Mouse (Mus musculus) embryonic fibroblast, embryonic 13.5 days (primary cell): ENCODE data around the gene Synj2. TPM values are rescaled to one million over a fixed set of nuclear protein-coding genes. Genes with fewer than 3 reads are reported as not detected.

Source experiments
- H3K27ac ChIP-seq: 2 replicates; pipeline ENCODE4 v1.5.1; 2012; ENCODE audit warnings: low read length, control low read depth, inconsistent platforms; ENCODE audit not compliant: insufficient read depth
- H3K4me1 ChIP-seq: 2 replicates; pipeline ENCODE4 v1.6.1; 2011; ENCODE audit warnings: low read length; ENCODE audit not compliant: control insufficient read depth, insufficient read depth
- H3K4me3 ChIP-seq: 2 replicates; pipeline ENCODE4 v1.5.1; 2011; ENCODE audit warnings: mild to moderate bottlenecking, control low read depth, low read length; ENCODE audit not compliant: insufficient read depth
- CTCF ChIP-seq: IDR thresholded peaks from 2 replicates; pipeline ENCODE4 v1.5.1; 2011; ENCODE audit warnings: mild to moderate bottlenecking, control low read depth, low read length, moderate library complexity, borderline replicate concordance; ENCODE audit not compliant: insufficient read depth
- POLR2A ChIP-seq: IDR thresholded peaks from 2 replicates; pipeline ENCODE4 v1.6.1; 2011; ENCODE audit warnings: low read depth, mild to moderate bottlenecking, control low read depth, low read length, moderate library complexity
- polyA plus RNA-seq: library from polyadenylated mRNA; stranded (reverse); fragments of >200 nt; gene quantifications from 2 replicates; pipeline ENCODE4 v1.2.4, GENCODE M21; 2011; ENCODE audit warnings: low read depth; ENCODE audit not compliant: missing spikeins, insufficient read length

Gene Synj2
- polyA plus RNA-seq, 1 experiment = 19.9 TPM

DNA sequence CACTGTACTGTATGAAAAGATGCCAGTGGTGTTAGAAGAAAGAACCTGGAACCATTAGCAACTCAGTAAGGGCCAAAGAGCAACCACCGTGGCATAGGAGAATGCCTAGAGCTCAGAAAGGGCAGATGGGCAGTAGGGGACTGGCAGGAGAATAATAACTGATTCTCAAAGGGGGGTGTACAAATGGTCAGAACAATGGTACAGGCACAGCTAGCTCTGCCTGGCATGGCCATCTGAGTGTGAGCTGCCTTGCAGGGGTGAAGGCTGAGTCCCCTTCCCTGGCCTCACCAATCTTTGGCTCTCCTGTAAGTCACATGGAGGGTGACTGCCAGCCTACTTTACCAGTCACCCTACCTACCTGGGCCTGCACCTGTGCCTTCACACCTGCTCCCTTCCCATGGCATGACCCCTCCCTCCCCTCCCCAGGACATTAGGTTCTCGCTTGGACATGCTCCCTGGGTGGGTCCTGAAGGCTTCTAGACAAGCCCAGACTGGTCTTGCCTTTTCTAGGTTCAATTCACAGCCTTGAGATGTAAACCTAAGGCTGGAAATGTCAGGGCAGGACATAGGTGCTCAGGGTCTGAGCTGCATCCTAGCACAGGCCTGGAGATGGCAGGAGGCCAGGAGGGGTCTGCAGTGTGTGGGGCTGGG, 15.4 kb downstream of the Synj2 start:
- TF ChIP-seq POLR2A (no peak), CTCF (no peak)
- Histone ChIP-seq H3K4me3 (no peak overlapping the region), H3K27ac (no peak overlapping the region), H3K4me1 (peaks cover 13% of the 10 kb centered on the region)

DNA sequence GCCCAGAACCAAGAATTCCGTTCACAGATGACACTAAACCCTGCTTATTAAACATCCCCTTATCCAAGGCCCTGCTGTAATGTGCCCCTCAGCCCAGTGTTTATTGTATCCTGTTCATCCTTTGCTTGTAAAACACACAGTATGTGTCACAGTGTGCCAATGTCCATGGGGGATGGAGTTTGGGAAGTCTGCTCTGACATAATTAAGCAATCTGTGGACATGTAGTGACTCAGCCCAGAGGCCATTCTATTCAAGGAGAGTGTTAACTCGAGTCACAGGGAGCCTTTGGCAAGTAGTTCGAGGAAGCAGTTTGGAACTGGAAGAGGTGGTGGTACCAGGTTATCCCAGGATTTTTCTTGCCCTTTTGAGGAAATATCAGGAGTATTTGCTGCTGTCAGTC, 16.0 kb downstream of the Synj2 start:
- Histone ChIP-seq H3K27ac (peak overlapping the region; percentile 58), H3K4me3 (no peak overlapping the region), H3K4me1 (peaks cover 13% of the 10 kb centered on the region)
- TF ChIP-seq CTCF (no peak), POLR2A (no peak)

DNA sequence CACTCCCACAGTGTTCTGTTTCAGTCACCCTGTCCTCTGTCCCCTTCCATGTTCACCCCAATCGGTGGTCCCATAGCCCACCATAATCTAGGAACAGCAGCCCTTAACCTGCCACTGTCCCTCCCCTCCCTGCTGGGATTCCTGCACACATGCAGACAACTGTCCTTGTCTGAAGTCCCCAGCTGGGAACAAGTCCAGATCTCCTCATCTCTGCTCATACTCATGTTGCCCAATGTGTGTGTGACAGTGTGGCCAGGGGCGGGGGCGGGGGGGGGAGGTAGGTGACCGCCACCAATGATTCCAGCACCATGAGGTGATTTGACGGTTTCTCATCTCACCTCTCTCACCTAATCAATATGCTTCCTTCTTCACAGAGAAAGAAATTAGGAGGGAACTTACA, 17.1 kb downstream of the Synj2 start:
- Histone ChIP-seq H3K27ac (no peak overlapping the region), H3K4me1 (peaks cover 13% of the 10 kb centered on the region)
- TF ChIP-seq POLR2A (no peak), CTCF (no peak)

DNA sequence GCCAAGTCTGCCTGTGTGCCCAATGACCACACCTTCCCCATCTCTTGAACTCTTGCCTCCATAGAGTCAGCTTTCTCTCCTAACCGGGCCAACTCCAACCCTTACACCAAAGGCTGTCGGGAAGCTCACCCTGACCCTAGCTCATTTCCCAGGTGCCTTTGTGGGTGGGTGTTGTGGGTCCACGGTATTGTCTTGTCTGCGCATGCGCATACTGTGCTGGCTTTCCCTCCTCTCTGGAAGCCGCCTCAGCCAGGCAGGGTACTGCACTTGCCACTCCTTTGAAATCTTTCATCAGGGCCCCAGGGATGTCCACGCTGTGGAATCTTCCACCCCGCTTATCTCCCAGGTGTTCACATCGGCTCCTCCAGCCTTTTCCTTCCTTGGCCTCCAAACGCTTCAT, 17.6 kb downstream of the Synj2 start:
- H3K4me1 ChIP-seq = peaks cover 13% of the 10 kb centered on the region
- no peak overlapping the region for H3K4me3 ChIP-seq
- TF ChIP-seq POLR2A (no peak), CTCF (no peak)
- no peak overlapping the region for H3K27ac ChIP-seq

More for the DNA sequence above, 17.1 kb downstream of the Synj2 start:
- H3K4me3 ChIP-seq = no peak overlapping the region

DNA sequence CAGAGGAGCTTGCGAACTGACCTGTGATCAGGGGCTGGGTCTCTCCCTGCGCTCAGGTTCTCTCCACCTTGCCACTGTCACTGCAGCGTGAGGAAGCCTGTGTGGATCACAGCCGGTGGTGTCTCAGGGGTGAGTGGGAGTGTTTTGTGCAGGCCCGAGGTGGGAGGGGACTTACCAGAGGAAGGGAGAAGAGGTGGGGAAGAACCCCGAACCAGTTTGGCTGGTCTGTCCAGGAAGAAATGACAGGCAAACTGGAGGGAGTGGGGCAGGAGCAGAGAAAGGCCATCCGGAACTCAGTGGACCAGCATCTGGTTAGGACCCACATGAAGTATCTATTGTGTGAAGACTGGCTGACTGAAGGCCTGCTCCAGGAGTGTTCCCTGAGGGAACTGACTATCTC, 18.0 kb downstream of the Synj2 start:
- no peak overlapping the region for H3K27ac ChIP-seq
- TF ChIP-seq POLR2A (no peak), CTCF (no peak)
- no peak overlapping the region for H3K4me3 ChIP-seq
- H3K4me1 ChIP-seq = peaks cover 13% of the 10 kb centered on the region

DNA sequence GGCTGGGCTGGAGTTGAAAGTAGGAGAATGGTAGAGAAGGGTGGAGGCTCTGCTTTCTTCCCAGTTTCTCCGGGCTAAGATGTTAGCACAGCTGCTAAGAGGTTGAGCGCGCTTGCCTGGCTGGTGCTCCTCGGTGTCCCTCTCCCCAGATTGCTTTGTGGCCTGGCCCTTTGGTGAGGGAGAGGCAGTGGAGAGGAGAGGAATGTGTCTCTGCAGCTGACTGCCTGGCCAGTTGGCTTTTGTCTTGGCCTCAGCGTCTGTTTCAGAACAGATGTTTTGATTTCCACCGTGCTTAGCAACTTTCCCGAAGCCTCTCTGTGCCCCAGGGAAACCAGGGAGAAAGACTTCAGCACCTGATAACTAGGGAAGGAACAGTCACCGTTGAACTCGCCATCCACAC, 18.7 kb downstream of the Synj2 start:
- Histone ChIP-seq H3K4me3 (no peak overlapping the region), H3K4me1 (peaks cover 13% of the 10 kb centered on the region), H3K27ac (peak overlapping the region; percentile 24; the same call in 1 of the 2 replicates)
- no peak for TF ChIP-seq POLR2A
- TF ChIP-seq CTCF = no peak

DNA sequence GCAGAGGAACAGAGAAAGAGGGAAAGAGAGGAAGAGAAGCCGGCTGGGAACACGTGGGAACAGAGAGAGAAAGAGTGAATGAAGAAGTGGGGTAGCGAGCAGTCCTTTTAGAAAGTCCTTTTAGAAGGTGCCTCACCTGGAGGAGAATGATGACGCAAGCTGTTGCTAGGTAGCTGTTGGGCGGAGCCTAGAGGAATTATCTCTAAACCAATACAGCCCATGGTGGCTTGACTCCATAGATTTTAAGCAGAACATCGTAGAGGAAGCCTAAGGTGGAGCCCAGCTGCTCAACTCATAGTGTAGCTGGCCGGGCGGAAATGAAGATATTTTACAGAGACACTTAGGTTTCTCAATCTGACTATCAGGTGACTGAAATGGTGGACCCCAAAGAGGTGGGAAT, 22.7 kb downstream of the Synj2 start:
- Histone ChIP-seq H3K4me3 (no peak overlapping the region), H3K4me1 (no peaks in the 10 kb centered on the region), H3K27ac (no peak overlapping the region)
- TF ChIP-seq CTCF (no peak), POLR2A (no peak)

DNA sequence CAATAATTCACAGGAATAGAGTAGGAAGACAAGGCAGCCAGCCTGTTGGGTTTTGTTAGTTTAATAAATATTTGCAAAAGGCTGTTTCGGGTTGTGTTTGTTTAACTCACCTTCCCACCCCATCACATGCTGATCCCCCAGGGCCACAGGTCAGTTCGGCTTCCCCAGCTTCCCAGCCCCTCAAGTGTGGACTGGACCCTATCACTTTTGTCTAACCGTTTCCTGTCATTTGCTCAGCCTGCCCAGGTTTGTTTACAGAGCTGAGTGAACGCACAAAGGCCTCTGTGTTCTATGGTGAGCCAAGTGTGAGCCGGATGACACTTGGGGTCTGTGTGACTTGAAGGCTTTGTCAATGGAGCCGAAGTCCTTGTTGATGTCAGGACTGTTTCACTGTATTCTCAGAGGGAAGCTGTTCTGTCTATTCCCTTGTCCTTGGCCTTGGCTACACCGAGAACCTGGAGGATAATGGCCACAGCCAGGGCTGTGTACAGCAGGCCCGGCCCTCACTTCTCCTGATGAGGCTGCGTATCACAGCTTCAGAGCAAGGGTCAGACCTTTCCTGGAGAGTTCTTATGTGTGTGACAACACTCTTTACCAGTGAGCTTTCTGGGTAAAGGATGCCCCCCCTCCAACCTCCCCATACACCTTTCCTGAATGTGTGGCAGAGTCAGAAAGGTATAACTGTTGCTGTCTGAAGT, 24.2 kb downstream of the Synj2 start:
- H3K4me1 ChIP-seq = peaks cover under 1% of the 10 kb centered on the region; the same call in 1 of the 2 replicates
- H3K4me3 ChIP-seq = no peak overlapping the region
- no peak for TF ChIP-seq POLR2A
- TF ChIP-seq CTCF = no peak
- H3K27ac ChIP-seq = no peak overlapping the region

DNA sequence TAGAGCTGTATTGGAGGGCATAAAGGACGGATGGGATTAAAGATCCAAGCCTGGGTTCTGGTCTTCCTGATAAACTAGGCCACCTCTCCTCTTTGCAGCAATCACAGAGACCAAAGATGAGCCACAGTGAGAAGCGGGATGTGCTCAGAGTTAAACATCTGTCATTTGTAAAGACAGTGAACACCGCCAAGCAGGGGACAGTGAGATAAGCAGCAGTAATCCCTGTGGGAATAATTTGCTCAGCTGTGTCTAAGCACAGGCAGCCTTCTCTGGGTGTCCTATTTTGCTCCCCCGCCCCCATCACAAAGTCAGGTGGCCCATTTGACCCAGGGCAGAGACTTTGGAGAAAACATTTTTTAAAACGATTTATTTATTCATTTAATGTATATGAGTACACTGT, 25.6 kb downstream of the Synj2 start:
- Histone ChIP-seq H3K27ac (no peak overlapping the region), H3K4me1 (peaks cover 4% of the 10 kb centered on the region; the same call in 1 of the 2 replicates), H3K4me3 (no peak overlapping the region)
- TF ChIP-seq POLR2A = no peak
- no peak for TF ChIP-seq CTCF

DNA sequence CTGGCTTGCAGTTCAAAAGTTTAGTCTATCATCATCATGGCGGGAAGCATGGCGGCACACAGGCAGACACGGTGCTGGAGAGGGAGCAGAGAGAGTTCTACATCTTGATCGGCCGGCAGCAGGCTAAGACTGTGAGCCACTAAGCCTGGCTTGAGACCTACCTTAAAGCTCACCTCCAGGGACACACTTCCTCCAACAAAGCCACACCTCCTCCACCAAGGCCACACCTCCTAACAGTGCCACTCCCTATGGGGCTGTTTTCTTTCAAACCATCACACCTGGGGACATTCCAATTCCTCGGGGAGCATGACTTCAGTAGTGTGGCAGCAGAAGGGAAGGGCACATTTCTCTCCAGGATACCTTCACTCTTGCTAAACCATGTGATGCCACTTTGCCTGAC, 27.5 kb downstream of the Synj2 start:
- Histone ChIP-seq H3K4me3 (no peak overlapping the region), H3K4me1 (peaks cover 4% of the 10 kb centered on the region; the same call in 1 of the 2 replicates), H3K27ac (no peak overlapping the region)
- no peak for TF ChIP-seq CTCF
- TF ChIP-seq POLR2A = no peak
